Mouse (Mus musculus) ES-E14 (cell line): Measurements from ENCODE around the gene Ofd1.

Experiments
- CHD2 ChIP-seq: IDR thresholded peaks from 2 replicates; pipeline ENCODE4 v1.6.1; 2014; ENCODE audit warnings: mild to moderate bottlenecking, low read depth, low read length, inconsistent platforms
- HCFC1 ChIP-seq: IDR thresholded peaks from 2 replicates; pipeline ENCODE4 v1.6.1; 2012; ENCODE audit warnings: low read length, inconsistent platforms, borderline replicate concordance; ENCODE audit not compliant: insufficient read depth
- MAFK ChIP-seq: IDR thresholded peaks from 2 replicates; pipeline ENCODE4 v1.6.1; 2014; ENCODE audit warnings: mild to moderate bottlenecking, low read depth, low read length, inconsistent platforms; ENCODE audit not compliant: insufficient read depth
- ZC3H11A ChIP-seq: IDR thresholded peaks from 2 replicates; pipeline ENCODE4 v1.6.1; 2012; ENCODE audit warnings: low read depth, mild to moderate bottlenecking, inconsistent platforms, low read length, borderline replicate concordance
- ZNF384 ChIP-seq: IDR thresholded peaks from 2 replicates; pipeline ENCODE4 v1.6.1; 2012; ENCODE audit warnings: low read depth, low read length, inconsistent platforms

DNA sequence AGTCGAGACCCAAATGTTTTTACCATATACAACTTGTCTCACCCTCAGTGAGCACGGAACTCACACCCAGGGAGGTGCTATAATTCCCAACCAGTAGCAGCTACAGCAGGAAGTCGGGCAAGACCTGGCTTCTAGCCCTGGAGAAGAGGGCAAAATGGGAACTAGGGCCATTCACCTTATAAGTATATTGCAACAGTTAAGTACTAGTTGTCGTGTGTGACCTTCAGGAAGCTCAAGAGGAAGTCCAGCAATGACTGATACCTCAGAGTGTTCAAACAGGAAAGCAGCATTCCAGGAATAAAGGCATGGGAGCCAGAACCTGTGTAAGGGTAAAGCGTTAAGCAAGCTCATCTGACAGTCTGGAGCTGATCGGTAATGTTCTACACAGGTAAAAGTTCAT, 13.0 kb upstream of the Ofd1 start:
- no peak for TF ChIP-seq ZNF384
- no peak for TF ChIP-seq HCFC1
- TF ChIP-seq MAFK: no peak
- no peak for TF ChIP-seq ZC3H11A
- no peak for TF ChIP-seq CHD2
